Mouse (Mus musculus): ENCODE data around the gene Nubp2. TPM values are rescaled to one million over a fixed set of nuclear protein-coding genes. Genes with fewer than 3 reads are reported as not detected.

Nubp2 gene
- total and polyA plus RNA-seq, 2 experiments = 16.2 to 30.2 TPM

GRCm38 (mm10) chr17:24887291-24888080 lies 1.3 kb upstream of the Nubp2 start:
- Histone ChIP-seq H3K36me3 (ENCODE audit: control insufficient read depth, insufficient read depth, low read length) (peaks cover 3% of the 10 kb centered on the region; the same call in 1 of the 2 replicates), H3K9ac (ENCODE audit: low read depth, low read length) (peak overlapping the region; percentile 63)
- 45% methylated on average over 18 of the region's 18 CpGs for WGBS

GRCm38 (mm10) chr17:24886932-24887271 lies 753 bp upstream of the Nubp2 start:
- WGBS = under 1% methylated on average over 18 of the region's 18 CpGs
- TF ChIP-seq POLR2A (IDR thresholded peaks at IDR 0.05; ENCODE audit: extremely low read depth, insufficient read depth, low read length) = no peak
- TF ChIP-seq CTCF (IDR thresholded peaks at IDR 0.05; ENCODE audit: low read depth, low read length) = no peak

More at GRCm38 (mm10) chr17:24887291-24888080, 1.3 kb upstream of the Nubp2 start:
- Histone ChIP-seq H3K79me2 (ENCODE audit: control insufficient read depth, insufficient read depth, low read length) (peaks cover 15% of the 10 kb centered on the region; the same call in 1 of the 2 replicates), H3K4me1 (ENCODE audit: control insufficient read depth, insufficient read depth, low read length) (peaks cover 22% of the 10 kb centered on the region), H3K4me3 (ENCODE audit: insufficient read depth, low read depth, low read length) (peak overlapping the region; percentile 55), H3K27ac (replicated peaks; ENCODE audit: insufficient read depth, low read depth, low read length) (peak overlapping the region; percentile 36), H3K27me3 (ENCODE audit: control insufficient read depth, insufficient read depth, low read length) (no peaks in the 10 kb centered on the region)
- DNase-seq (ENCODE audit: extremely low read depth, low read depth, low spot score) = no peak
- 0 out of 2 replicates have a peak, but pooled peaks have one; percentile 3 for TF ChIP-seq POLR2A (IDR thresholded peaks at IDR 0.05; ENCODE audit: extremely low read depth, insufficient read depth, low read length)
- no peak for TF ChIP-seq CTCF (IDR thresholded peaks at IDR 0.05; ENCODE audit: low read depth, low read length)

GRCm38 (mm10) chr17:24885356-24886133 lies 604 bp downstream of the Nubp2 start:
- 16% methylated on average over 22 of the region's 22 CpGs for WGBS
- Histone ChIP-seq H3K79me2 (ENCODE audit: control insufficient read depth, insufficient read depth, low read length) (peaks cover 29% of the 10 kb centered on the region), H3K36me3 (ENCODE audit: control insufficient read depth, insufficient read depth, low read length) (peaks cover 2% of the 10 kb centered on the region; the same call in 1 of the 2 replicates), H3K9ac (ENCODE audit: low read depth, low read length) (peak overlapping the region; percentile 72), H3K4me3 (ENCODE audit: insufficient read depth, low read depth, low read length) (peak overlapping the region; percentile 66), H3K27me3 (ENCODE audit: control insufficient read depth, insufficient read depth, low read length) (no peaks in the 10 kb centered on the region), H3K27ac (replicated peaks; ENCODE audit: insufficient read depth, low read depth, low read length) (no peak overlapping the region; the same call in 1 of the 2 replicates), H3K4me1 (ENCODE audit: control insufficient read depth, insufficient read depth, low read length) (peaks cover 38% of the 10 kb centered on the region)
- TF ChIP-seq POLR2A (IDR thresholded peaks at IDR 0.05; ENCODE audit: extremely low read depth, insufficient read depth, low read length) = no peak
- no peak for TF ChIP-seq CTCF (IDR thresholded peaks at IDR 0.05; ENCODE audit: low read depth, low read length)
- no peak for DNase-seq (ENCODE audit: extremely low read depth, low read depth, low spot score)

More at GRCm38 (mm10) chr17:24886932-24887271, 753 bp upstream of the Nubp2 start:
- Histone ChIP-seq H3K4me3 (ENCODE audit: insufficient read depth, low read depth, low read length) (peak overlapping the region; percentile 55), H3K9ac (ENCODE audit: low read depth, low read length) (peak overlapping the region; percentile 63), H3K4me1 (ENCODE audit: control insufficient read depth, insufficient read depth, low read length) (peaks cover 27% of the 10 kb centered on the region), H3K79me2 (ENCODE audit: control insufficient read depth, insufficient read depth, low read length) (peaks cover 17% of the 10 kb centered on the region; the same call in 1 of the 2 replicates), H3K27me3 (ENCODE audit: control insufficient read depth, insufficient read depth, low read length) (no peaks in the 10 kb centered on the region), H3K27ac (replicated peaks; ENCODE audit: insufficient read depth, low read depth, low read length) (peak overlapping the region; percentile 36), H3K36me3 (ENCODE audit: control insufficient read depth, insufficient read depth, low read length) (no peaks in the 10 kb centered on the region; the same call in 1 of the 2 replicates)
- DNase-seq (ENCODE audit: extremely low read depth, low read depth, low spot score) = no peak

GRCm38 (mm10) chr17:24884391-24884790 lies 1.8 kb downstream of the Nubp2 start:
- 88% methylated on average over 6 of the region's 6 CpGs for WGBS

GRCm38 (mm10) chr17:24881738-24882440 lies 4.3 kb downstream of the Nubp2 start:
- 43% methylated on average over 7 of the region's 7 CpGs for WGBS
- H3K27me3 ChIP-seq (ENCODE audit: control insufficient read depth, insufficient read depth, low read length) = no peaks in the 10 kb centered on the region
- H3K27ac ChIP-seq (replicated peaks; ENCODE audit: insufficient read depth, low read depth, low read length) = peak overlapping the region; percentile 1
- H3K79me2 ChIP-seq (ENCODE audit: control insufficient read depth, insufficient read depth, low read length) = peaks cover 42% of the 10 kb centered on the region
- H3K4me3 ChIP-seq (ENCODE audit: insufficient read depth, low read depth, low read length) = no peak overlapping the region
- peak overlapping the region; percentile 12 for H3K9ac ChIP-seq (ENCODE audit: low read depth, low read length)
- DNase-seq (ENCODE audit: extremely low read depth, low read depth, low spot score) = no peak
- TF ChIP-seq POLR2A (IDR thresholded peaks at IDR 0.05; ENCODE audit: extremely low read depth, insufficient read depth, low read length) (no peak), CTCF (IDR thresholded peaks at IDR 0.05; ENCODE audit: low read depth, low read length) (peak; percentile 70)
- H3K36me3 ChIP-seq (ENCODE audit: control insufficient read depth, insufficient read depth, low read length) = peaks cover 2% of the 10 kb centered on the region; the same call in 1 of the 2 replicates
- peaks cover 37% of the 10 kb centered on the region for H3K4me1 ChIP-seq (ENCODE audit: control insufficient read depth, insufficient read depth, low read length)

More at GRCm38 (mm10) chr17:24884391-24884790, 1.8 kb downstream of the Nubp2 start:
- peaks cover 39% of the 10 kb centered on the region for H3K79me2 ChIP-seq (ENCODE audit: control insufficient read depth, insufficient read depth, low read length)
- no peak for TF ChIP-seq CTCF (IDR thresholded peaks at IDR 0.05; ENCODE audit: low read depth, low read length)
- TF ChIP-seq POLR2A (IDR thresholded peaks at IDR 0.05; ENCODE audit: extremely low read depth, insufficient read depth, low read length) = no peak
- H3K27me3 ChIP-seq (ENCODE audit: control insufficient read depth, insufficient read depth, low read length) = no peaks in the 10 kb centered on the region
- no peak overlapping the region for H3K4me3 ChIP-seq (ENCODE audit: insufficient read depth, low read depth, low read length)
- no peak overlapping the region for H3K9ac ChIP-seq (ENCODE audit: low read depth, low read length)
- no peak overlapping the region for H3K27ac ChIP-seq (replicated peaks; ENCODE audit: insufficient read depth, low read depth, low read length)
- no peak for DNase-seq (ENCODE audit: extremely low read depth, low read depth, low spot score)
- peaks cover 2% of the 10 kb centered on the region; the same call in 1 of the 2 replicates for H3K36me3 ChIP-seq (ENCODE audit: control insufficient read depth, insufficient read depth, low read length)
- peaks cover 49% of the 10 kb centered on the region for H3K4me1 ChIP-seq (ENCODE audit: control insufficient read depth, insufficient read depth, low read length)
